Mouse (Mus musculus): Measurements from ENCODE around the gene Pcnx2. TPM values are rescaled to one million over a fixed set of nuclear protein-coding genes. Genes with fewer than 3 reads are reported as not detected.

Gene Pcnx2
- polyA plus RNA-seq, 1 experiment: 0.01 TPM

DNA sequence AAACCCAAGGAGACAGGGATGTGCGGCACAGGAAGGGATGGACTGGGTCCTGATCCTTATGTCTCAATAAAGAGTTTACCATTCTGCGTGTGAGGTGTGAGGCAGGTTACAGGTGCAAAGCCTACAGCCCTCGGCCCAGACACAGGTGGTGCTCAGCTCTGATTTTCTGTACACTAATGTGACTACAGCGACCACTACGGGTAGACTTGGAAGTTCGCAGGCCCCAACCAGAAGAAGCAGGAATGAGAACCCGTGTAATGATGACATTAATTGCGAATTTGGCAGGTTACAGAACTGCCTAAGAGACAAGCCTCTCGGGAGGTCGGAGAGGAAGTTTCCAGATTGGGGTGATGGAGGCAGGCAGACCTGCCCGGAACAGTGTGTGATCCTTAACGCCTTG is 32.0 kb downstream of the Pcnx2 start:
- Histone ChIP-seq H3K27me3 (ENCODE audit: control insufficient read depth, insufficient read depth, insufficient read length) (peaks cover 20% of the 10 kb centered on the region), H3K36me3 (ENCODE audit: control insufficient read depth, insufficient read depth) (no peaks in the 10 kb centered on the region)
- TF ChIP-seq REST (IDR thresholded peaks at IDR 0.05; ENCODE audit: insufficient read depth, insufficient read length) (no peak), POLR2AphosphoS2 (IDR thresholded peaks at IDR 0.05; ENCODE audit: insufficient read length, low read depth) (no peak), USF1 (IDR thresholded peaks at IDR 0.05; ENCODE audit: low read depth) (no peak), MYOD1 (IDR thresholded peaks at IDR 0.05; ENCODE audit: control insufficient read depth in 1 of 3, insufficient read length in 2 of 3, low read depth in 2 of 3) (no peak), CEBPB (IDR thresholded peaks at IDR 0.05; ENCODE audit: insufficient read depth, poor library complexity, severe bottlenecking) (no peak), MAX (IDR thresholded peaks at IDR 0.05; ENCODE audit: low read depth) (no peak), MYOG (IDR thresholded peaks at IDR 0.05; ENCODE audit: control insufficient read depth in 1 of 3, insufficient read depth in 1 of 3, insufficient read length in 2 of 3, low read depth in 2 of 3) (no peak), TCF3 (IDR thresholded peaks at IDR 0.05; ENCODE audit: insufficient read length, low read depth) (no peak), SRF (IDR thresholded peaks at IDR 0.05; ENCODE audit: control insufficient read depth, insufficient read length, low read depth) (no peak), E2F4 (IDR thresholded peaks at IDR 0.05; ENCODE audit: insufficient read depth) (no peak), POLR2A (IDR thresholded peaks at IDR 0.05; ENCODE audit: insufficient read length, low read depth) (no peak), TCF12 (IDR thresholded peaks at IDR 0.05; ENCODE audit: insufficient read depth, poor library complexity, severe bottlenecking) (no peak)

DNA sequence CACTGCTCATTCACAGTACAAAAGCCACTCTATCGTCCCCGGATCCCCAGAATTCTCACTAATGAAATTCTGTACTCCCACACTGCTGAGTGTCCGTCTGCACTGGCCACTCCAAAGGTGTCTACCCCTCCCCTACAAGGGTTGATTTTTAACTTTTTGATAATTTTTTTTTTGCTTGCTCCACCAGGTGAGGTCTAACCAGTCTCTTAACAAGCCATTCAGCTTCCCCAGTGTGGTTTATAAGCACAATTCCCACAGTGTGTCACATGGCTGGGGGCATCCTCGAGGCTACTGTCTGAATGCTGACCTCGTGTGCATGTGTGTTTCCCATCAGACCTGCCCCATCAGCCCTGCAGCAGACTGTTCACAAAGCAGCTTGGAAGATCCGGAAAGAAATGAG is 40.9 kb downstream of the Pcnx2 start:
- no peak overlapping the region for H3K4me2 ChIP-seq (ENCODE audit: low read depth)
- H3K27me3 ChIP-seq (ENCODE audit: control insufficient read depth, insufficient read depth, insufficient read length): peaks cover 10% of the 10 kb centered on the region
- no peaks in the 10 kb centered on the region for H3K79me2 ChIP-seq (ENCODE audit: control insufficient read depth, insufficient read depth)
- H3K36me3 ChIP-seq (ENCODE audit: control insufficient read depth, insufficient read depth): no peaks in the 10 kb centered on the region
- no peak overlapping the region for H3K4me3 ChIP-seq
- no peak for TF ChIP-seq USF1 (IDR thresholded peaks at IDR 0.05; ENCODE audit: low read depth)
- TF ChIP-seq TCF12 (IDR thresholded peaks at IDR 0.05; ENCODE audit: insufficient read depth, poor library complexity, severe bottlenecking): no peak
- TF ChIP-seq CEBPB (IDR thresholded peaks at IDR 0.05; ENCODE audit: insufficient read depth, poor library complexity, severe bottlenecking): no peak
- no peak for TF ChIP-seq MYOD1 (IDR thresholded peaks at IDR 0.05; ENCODE audit: control insufficient read depth in 1 of 3, insufficient read length in 2 of 3, low read depth in 2 of 3)
- no peak for TF ChIP-seq REST (IDR thresholded peaks at IDR 0.05; ENCODE audit: insufficient read depth, insufficient read length)
- TF ChIP-seq MAX (IDR thresholded peaks at IDR 0.05; ENCODE audit: low read depth): no peak
- no peak for TF ChIP-seq POLR2AphosphoS2 (IDR thresholded peaks at IDR 0.05; ENCODE audit: insufficient read length, low read depth)
- TF ChIP-seq POLR2A (IDR thresholded peaks at IDR 0.05; ENCODE audit: insufficient read length, low read depth): no peak
- no peak for TF ChIP-seq TCF3 (IDR thresholded peaks at IDR 0.05; ENCODE audit: insufficient read length, low read depth)
- TF ChIP-seq MYOG (IDR thresholded peaks at IDR 0.05; ENCODE audit: control insufficient read depth in 1 of 3, insufficient read depth in 1 of 3, insufficient read length in 2 of 3, low read depth in 2 of 3): no peak
- TF ChIP-seq SRF (IDR thresholded peaks at IDR 0.05; ENCODE audit: control insufficient read depth, insufficient read length, low read depth): no peak
- TF ChIP-seq E2F4 (IDR thresholded peaks at IDR 0.05; ENCODE audit: insufficient read depth): no peak
- no peak overlapping the region for H3ac ChIP-seq (ENCODE audit: control insufficient read depth, insufficient read length)

More for the DNA sequence above, 32.0 kb downstream of the Pcnx2 start:
- Histone ChIP-seq H3K4me2 (ENCODE audit: low read depth) (no peak overlapping the region), H3K79me2 (ENCODE audit: control insufficient read depth, insufficient read depth) (no peaks in the 10 kb centered on the region), H3ac (ENCODE audit: control insufficient read depth, insufficient read length) (no peak overlapping the region), H3K4me3 (no peak overlapping the region)

DNA sequence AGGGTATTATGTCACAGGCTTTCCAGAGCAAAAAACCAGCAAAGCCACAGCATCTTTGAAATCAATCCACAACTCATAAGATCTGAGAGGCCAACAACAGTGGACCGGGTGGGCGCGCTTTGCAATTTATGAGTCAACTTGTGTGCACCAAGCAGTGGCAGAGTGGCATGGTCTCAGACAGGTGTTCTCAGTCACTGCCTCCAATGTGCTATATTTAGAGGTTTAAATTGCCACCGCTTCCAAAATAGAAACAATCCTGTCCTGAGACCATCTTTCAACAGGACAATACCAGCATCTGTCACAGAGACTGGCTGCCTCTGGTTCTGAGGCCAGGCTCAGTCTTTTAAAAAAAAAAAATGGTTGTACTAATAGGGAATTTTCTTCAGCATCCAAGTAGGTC is 42.0 kb downstream of the Pcnx2 start:
- no peak for TF ChIP-seq MYOG (IDR thresholded peaks at IDR 0.05; ENCODE audit: control insufficient read depth in 1 of 3, insufficient read depth in 1 of 3, insufficient read length in 2 of 3, low read depth in 2 of 3)
- TF ChIP-seq TCF12 (IDR thresholded peaks at IDR 0.05; ENCODE audit: insufficient read depth, poor library complexity, severe bottlenecking): no peak
- peak in 1 of 3 experiments; percentile 71 for TF ChIP-seq MYOD1 (IDR thresholded peaks at IDR 0.05; ENCODE audit: control insufficient read depth in 1 of 3, insufficient read length in 2 of 3, low read depth in 2 of 3)
- no peak overlapping the region for H3ac ChIP-seq (ENCODE audit: control insufficient read depth, insufficient read length)
- no peak overlapping the region for H3K4me3 ChIP-seq
- no peak overlapping the region for H3K4me2 ChIP-seq (ENCODE audit: low read depth)
- no peaks in the 10 kb centered on the region for H3K36me3 ChIP-seq (ENCODE audit: control insufficient read depth, insufficient read depth)
- no peaks in the 10 kb centered on the region for H3K79me2 ChIP-seq (ENCODE audit: control insufficient read depth, insufficient read depth)
- H3K27me3 ChIP-seq (ENCODE audit: control insufficient read depth, insufficient read depth, insufficient read length): peaks cover 10% of the 10 kb centered on the region

DNA sequence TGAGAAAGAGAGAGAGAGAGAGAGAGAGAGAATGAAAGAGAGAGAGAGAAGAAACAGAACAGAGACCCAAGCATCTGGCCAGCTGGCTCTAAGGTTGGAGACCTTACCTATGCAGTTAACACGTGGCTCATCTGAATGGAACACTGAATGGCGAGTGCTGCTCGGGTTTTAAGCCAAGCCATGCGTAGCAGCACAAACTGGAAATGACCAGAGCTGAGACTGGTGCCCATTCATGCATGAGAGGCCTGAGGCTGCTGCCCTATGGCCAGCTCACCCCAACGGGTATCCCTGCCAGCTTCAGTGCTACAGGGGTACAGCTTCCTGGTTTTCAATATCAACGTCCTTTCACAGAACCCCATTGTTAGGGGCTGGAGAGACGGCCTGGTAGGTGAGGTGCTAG is 43.7 kb downstream of the Pcnx2 start:
- Histone ChIP-seq H3K36me3 (ENCODE audit: control insufficient read depth, insufficient read depth) (no peaks in the 10 kb centered on the region), H3K79me2 (ENCODE audit: control insufficient read depth, insufficient read depth) (no peaks in the 10 kb centered on the region), H3K27me3 (ENCODE audit: control insufficient read depth, insufficient read depth, insufficient read length) (peaks cover 10% of the 10 kb centered on the region), H3K4me3 (no peak overlapping the region), H3K4me2 (ENCODE audit: low read depth) (no peak overlapping the region), H3ac (ENCODE audit: control insufficient read depth, insufficient read length) (no peak overlapping the region)
- no peak for TF ChIP-seq USF1 (IDR thresholded peaks at IDR 0.05; ENCODE audit: low read depth)
- no peak for TF ChIP-seq SRF (IDR thresholded peaks at IDR 0.05; ENCODE audit: control insufficient read depth, insufficient read length, low read depth)
- no peak for TF ChIP-seq REST (IDR thresholded peaks at IDR 0.05; ENCODE audit: insufficient read depth, insufficient read length)
- TF ChIP-seq E2F4 (IDR thresholded peaks at IDR 0.05; ENCODE audit: insufficient read depth): no peak
- TF ChIP-seq CEBPB (IDR thresholded peaks at IDR 0.05; ENCODE audit: insufficient read depth, poor library complexity, severe bottlenecking): no peak
- no peak for TF ChIP-seq POLR2A (IDR thresholded peaks at IDR 0.05; ENCODE audit: insufficient read length, low read depth)
- no peak for TF ChIP-seq TCF3 (IDR thresholded peaks at IDR 0.05; ENCODE audit: insufficient read length, low read depth)
- no peak for TF ChIP-seq MYOG (IDR thresholded peaks at IDR 0.05; ENCODE audit: control insufficient read depth in 1 of 3, insufficient read depth in 1 of 3, insufficient read length in 2 of 3, low read depth in 2 of 3)
- TF ChIP-seq MYOD1 (IDR thresholded peaks at IDR 0.05; ENCODE audit: control insufficient read depth in 1 of 3, insufficient read length in 2 of 3, low read depth in 2 of 3): no peak
- no peak for TF ChIP-seq TCF12 (IDR thresholded peaks at IDR 0.05; ENCODE audit: insufficient read depth, poor library complexity, severe bottlenecking)
- TF ChIP-seq POLR2AphosphoS2 (IDR thresholded peaks at IDR 0.05; ENCODE audit: insufficient read length, low read depth): no peak
- no peak for TF ChIP-seq MAX (IDR thresholded peaks at IDR 0.05; ENCODE audit: low read depth)

DNA sequence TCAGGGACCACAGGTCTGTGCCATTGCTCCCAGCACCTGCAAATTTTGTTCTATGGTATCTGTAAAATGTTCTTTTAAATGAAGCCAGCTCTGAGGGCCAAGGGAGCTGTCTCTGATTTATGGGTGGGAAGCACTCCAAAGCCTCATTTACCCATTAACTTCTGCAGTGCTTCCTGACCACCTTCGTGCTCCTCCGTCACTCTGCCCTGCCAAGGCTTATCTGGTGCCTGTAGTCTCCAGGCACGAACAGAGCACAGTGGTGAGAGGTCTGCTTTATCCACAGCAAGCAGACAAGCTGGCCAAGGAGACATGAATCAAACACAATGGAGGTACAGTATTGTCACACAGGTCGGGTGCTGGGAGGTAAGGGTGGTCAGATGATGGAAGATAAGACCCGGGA is 44.8 kb downstream of the Pcnx2 start:
- no peak for TF ChIP-seq MYOG (IDR thresholded peaks at IDR 0.05; ENCODE audit: control insufficient read depth in 1 of 3, insufficient read depth in 1 of 3, insufficient read length in 2 of 3, low read depth in 2 of 3)
- no peak for TF ChIP-seq POLR2A (IDR thresholded peaks at IDR 0.05; ENCODE audit: insufficient read length, low read depth)
- TF ChIP-seq REST (IDR thresholded peaks at IDR 0.05; ENCODE audit: insufficient read depth, insufficient read length): no peak
- TF ChIP-seq SRF (IDR thresholded peaks at IDR 0.05; ENCODE audit: control insufficient read depth, insufficient read length, low read depth): no peak
- no peak for TF ChIP-seq E2F4 (IDR thresholded peaks at IDR 0.05; ENCODE audit: insufficient read depth)
- no peak for TF ChIP-seq TCF3 (IDR thresholded peaks at IDR 0.05; ENCODE audit: insufficient read length, low read depth)
- TF ChIP-seq POLR2AphosphoS2 (IDR thresholded peaks at IDR 0.05; ENCODE audit: insufficient read length, low read depth): no peak
- no peak for TF ChIP-seq TCF12 (IDR thresholded peaks at IDR 0.05; ENCODE audit: insufficient read depth, poor library complexity, severe bottlenecking)
- TF ChIP-seq CEBPB (IDR thresholded peaks at IDR 0.05; ENCODE audit: insufficient read depth, poor library complexity, severe bottlenecking): no peak
- TF ChIP-seq MYOD1 (IDR thresholded peaks at IDR 0.05; ENCODE audit: control insufficient read depth in 1 of 3, insufficient read length in 2 of 3, low read depth in 2 of 3): no peak
- TF ChIP-seq USF1 (IDR thresholded peaks at IDR 0.05; ENCODE audit: low read depth): no peak
- no peak for TF ChIP-seq MAX (IDR thresholded peaks at IDR 0.05; ENCODE audit: low read depth)
- no peak overlapping the region for H3ac ChIP-seq (ENCODE audit: control insufficient read depth, insufficient read length)
- no peak overlapping the region for H3K4me2 ChIP-seq (ENCODE audit: low read depth)
- H3K4me3 ChIP-seq: no peak overlapping the region
- no peaks in the 10 kb centered on the region for H3K79me2 ChIP-seq (ENCODE audit: control insufficient read depth, insufficient read depth)
- H3K27me3 ChIP-seq (ENCODE audit: control insufficient read depth, insufficient read depth, insufficient read length): peaks cover 10% of the 10 kb centered on the region
- H3K36me3 ChIP-seq (ENCODE audit: control insufficient read depth, insufficient read depth): no peaks in the 10 kb centered on the region

Data from myocyte (in vitro differentiated cells).